Mouse (Mus musculus): Measurements from ENCODE around the gene Ly6g5c.

- TF ChIP-seq CTCF (conservative IDR thresholded peaks at IDR 0.05 in 1 of 2, IDR thresholded peaks at IDR 0.05 in 1 of 2; ENCODE audit: low read depth in 2 of 2, low read length in 2 of 2) (peak in 1 of 2 experiments; percentile 72; a peak in 2 of 4 replicates), USF1 (IDR thresholded peaks at IDR 0.05; ENCODE audit: low read depth, low read length) (no peak), ZMIZ1 (IDR thresholded peaks at IDR 0.05; ENCODE audit: low read depth, low read length) (no peak), IRF4 (IDR thresholded peaks at IDR 0.05; ENCODE audit: low read depth, low read length) (no peak), EP300 (IDR thresholded peaks at IDR 0.05; ENCODE audit: low read length) (no peak), TCF12 (IDR thresholded peaks at IDR 0.05; ENCODE audit: low read depth, low read length) (no peak), POLR2A (IDR thresholded peaks at IDR 0.05; ENCODE audit: low read depth, low read length) (no peak), BHLHE40 (IDR thresholded peaks at IDR 0.05; ENCODE audit: low read depth, low read length) (no peak)
Measured at GRCm38 (mm10) chr17:35088151-35088550, 19.9 kb upstream of the Ly6g5c start.
